Mouse (Mus musculus): ENCODE data around the gene Uba7.
A peak's percentile ranks its signal among the peaks of the same experiment; 100 is the strongest.

Uba7 gene

DNA sequence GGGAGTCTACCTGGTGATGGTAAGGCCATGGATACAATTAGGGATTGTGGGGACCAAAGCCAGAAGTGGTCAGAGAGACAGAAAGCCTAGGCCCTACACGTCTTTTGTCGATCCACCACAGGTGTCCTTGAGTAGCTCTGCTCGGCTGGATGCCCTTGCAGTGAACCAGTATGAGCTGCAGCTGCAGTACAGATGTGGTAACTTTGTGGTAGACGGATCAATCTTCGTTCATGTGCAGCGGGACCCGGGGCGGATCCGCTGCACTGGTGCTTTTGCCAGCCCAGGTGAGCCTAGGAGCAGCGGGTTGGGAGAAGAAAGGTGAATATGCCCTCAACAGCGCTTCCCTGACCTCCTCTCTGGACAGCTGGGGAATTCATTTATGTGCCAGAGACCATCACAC lies 17.7 kb downstream of the Uba7 start:
- no peak for DNase-seq (ENCODE audit: low read depth, low spot score)

DNA sequence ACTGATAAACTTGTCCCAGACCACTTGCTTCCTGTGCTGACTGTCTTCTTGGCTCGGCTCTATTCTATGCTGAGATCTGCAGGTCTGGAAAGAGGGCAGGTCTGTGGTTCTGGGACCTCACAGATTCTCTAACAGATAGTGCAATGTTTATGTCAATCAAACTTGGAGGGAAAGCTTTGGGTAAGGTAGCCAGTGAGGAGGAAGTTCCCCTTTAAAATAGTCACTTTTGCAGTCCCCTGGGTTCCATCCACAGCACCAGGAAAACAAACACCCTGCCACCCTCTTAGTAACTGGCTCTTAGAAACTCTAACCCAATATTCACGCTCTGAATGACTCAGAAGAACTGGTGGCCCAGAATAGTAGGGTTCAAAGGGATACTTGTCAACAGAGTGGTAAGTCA lies 19.2 kb downstream of the Uba7 start:
- DNase-seq (ENCODE audit: low read depth, low spot score), result no peak

DNA sequence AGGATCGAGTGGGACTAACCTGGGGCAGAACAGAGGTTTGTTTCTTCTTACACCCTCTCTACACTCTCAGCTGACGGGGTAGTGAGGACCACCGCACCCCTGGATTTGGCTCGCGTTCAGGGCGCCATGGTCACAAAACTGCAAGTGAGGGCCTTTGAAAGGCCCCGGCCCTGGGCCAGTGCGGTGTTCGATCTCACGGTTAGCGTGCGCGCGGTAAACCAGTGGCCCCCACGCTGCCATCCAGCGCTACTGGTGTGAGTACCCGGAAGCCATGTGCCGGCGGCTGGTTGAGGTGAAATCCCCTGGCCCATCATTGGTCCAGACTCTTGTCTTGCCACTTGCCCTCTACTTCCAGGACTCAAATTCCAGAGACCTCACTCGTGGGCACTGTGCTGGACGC lies 20.2 kb downstream of the Uba7 start:
- no peak for DNase-seq (ENCODE audit: low read depth, low spot score)

DNA sequence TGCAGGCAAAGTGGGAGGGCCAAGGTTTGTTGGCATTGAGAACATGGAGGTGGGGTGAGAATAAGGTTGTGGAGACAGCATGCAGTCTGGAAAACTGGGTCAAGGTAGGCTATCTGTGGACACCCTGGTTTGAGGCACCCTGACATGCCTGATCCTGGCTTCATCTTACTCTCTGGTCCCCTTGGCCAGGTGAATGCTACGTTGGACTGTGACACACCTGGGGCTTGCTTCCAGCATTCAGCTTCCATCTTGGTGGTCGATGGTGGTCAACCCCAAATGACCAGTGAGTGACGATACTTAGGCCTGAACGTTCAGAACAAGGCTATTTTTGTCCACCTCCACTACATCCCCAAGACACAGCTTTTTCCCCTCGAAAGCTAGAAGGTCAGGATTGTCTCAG lies 20.7 kb downstream of the Uba7 start, which contains the start of gene Gm20662:
Gene Gm20662, plus strand, starts transcription at position 301 of the 400 bp plus-strand sequence.
- DNase-seq (ENCODE audit: low read depth, low spot score), result no peak

DNA sequence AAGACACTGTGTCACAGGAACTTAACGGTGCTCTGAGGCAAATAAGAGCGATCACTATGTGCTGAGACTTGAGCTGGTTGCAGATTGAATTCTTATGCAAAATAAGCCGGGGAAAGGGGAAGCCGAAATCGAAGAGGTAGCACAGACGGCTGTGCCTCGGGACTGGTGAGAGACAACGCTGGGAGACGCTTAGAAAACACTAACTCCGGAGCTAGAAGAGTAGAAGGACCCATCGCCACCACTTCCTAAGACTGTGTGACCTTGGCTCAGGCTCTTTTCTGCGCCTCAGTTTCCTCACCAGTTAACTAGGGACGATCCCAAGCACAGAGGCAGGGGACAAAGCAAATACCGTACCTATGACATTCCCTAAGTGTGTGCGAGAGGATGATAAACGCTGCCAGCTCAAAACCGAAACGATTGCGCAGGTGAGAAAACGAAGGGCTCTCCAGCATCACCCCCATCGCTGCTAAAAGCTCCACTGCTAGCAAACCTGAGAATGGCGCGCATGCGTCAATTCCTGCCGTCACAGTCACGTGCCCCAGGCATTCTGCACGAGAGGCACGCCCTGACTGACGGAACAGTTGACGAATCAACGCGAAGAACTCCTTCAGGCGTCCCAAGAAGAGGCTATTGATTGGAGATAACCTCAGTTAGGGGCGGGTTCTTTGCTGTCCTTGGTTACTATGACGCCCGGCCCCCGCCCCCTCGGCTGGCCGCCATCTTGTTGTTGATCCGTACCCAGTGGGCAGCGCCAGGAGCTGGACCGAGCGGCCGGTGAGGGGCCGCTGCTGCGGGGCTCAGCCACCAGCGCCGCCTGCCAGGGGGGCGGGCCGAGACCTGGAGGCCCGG lies 26.8 kb downstream of the Uba7 start, which contains the start of gene Ip6k1:
Gene Ip6k1, plus strand, starts transcription at position 580 of the 849 bp plus-strand sequence.
- peak; percentile 100 for DNase-seq (ENCODE audit: low read depth, low spot score)

DNA sequence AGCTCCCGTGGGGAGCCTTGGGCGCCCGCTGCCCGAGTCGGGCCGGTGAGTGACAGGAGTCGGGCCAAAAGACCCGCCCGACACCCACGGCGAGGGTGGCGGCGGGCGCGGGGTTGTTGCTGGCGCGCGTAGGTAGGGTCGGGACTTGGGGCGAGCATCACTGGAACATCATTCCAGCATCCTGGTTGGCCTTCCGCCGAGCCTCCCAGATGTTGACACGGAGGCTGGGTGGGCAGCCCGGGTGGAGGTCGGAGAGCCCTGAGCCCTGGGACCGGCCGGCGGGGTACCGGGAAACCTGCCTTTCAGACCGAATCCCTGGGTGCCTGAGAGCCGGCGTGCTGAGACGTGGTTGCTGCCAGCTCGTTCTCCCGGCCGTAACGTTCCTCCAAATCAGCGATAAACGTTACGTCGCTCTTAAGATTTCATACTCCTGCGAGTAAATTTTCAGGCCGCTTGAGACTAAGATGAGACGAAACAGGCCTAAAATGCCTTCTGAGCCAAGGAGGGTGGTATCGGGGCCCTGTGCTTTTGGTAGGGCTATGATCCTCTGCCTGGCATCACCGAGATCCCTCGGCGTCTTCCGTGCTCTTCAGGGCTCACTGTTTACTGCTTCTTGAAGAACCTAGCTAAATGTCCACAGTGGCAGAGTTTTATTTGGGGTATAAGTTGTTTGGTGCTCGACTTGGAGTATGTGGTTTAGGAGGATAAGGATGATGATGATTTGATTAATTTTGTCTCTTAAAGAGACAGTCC lies 27.6 kb downstream of the Uba7 start:
- DNase-seq (ENCODE audit: low read depth, low spot score), result no peak

DNA sequence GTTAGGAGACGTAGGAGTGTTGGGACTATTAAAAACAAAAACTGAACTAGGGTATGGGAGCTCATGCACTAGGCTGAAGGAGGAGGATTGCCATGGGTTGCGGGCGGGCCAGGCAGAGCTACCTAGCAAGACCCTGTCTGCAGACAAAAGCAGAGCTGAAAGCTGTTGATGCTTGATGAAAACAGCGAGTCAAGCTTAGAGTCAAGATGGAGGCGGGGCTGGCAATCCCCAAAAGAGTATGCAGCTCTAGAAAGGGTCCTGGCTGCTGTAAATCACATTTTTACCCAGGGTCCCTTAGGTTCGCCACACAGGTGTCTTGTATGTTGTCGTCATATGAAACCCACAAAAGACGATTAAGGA lies 28.2 kb downstream of the Uba7 start:
- peak; percentile 33 for DNase-seq (ENCODE audit: low read depth, low spot score)

DNA sequence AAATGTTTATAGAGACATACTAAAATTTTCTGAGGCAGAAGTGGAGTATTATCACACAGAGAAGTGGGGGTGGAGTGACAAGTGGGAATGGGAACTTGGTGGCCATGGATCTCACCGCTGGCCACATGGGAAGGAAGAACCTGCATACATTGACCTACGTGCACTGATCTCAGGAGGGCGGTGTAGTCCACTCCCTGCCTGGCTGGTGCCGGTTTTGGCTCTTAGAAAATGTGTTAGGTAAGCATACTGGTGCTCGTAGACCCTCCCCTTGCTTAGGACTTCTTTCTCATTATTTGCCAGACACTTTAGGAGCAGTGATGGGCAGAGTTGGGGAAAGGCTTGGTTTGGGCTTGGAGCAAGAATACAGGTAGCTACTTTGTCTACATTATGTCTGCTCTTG lies 32.7 kb downstream of the Uba7 start:
- DNase-seq (ENCODE audit: low read depth, low spot score), result peak; percentile 32

DNA sequence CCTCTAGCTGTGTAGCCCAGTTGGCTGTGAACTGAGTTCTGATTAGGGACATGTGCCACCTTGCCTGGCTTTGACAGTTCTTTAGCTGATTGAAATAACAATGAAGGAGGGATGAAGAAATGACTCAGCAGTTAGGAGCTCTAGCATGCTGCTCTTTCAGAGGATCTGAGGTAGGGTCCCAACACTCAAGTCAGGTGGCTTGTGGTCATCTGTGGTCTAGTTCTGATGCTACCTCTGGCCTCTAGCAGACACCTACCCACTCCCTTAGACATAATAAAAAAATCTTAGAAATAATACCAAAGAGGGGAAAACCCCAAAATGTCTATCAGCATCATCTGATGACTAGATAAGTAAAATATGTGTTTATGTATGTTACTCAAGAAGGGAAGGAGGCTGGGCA lies 35.1 kb downstream of the Uba7 start:
- DNase-seq (ENCODE audit: low read depth, low spot score), result peak; percentile 36

DNA sequence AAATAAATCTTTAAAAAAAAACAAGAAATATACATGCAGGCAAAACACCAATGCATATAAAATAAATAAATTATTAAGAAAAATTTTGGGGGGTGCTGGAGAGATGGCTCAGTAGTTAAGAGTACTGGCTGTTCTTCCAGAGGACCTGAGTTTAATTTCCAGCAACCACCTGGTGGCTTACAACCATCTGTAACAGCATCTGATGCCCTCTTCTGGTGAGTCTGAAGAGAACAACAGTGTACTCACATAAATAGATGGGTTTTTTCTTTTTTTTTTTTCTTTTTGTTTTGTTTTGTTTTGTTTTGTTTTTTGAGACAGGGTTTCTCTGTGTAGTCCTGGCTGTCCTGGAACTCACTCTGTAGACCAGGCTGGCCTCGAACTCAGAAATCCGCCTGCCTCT lies 38.3 kb downstream of the Uba7 start:
- DNase-seq (ENCODE audit: low read depth, low spot score), result peak; percentile 70

DNA sequence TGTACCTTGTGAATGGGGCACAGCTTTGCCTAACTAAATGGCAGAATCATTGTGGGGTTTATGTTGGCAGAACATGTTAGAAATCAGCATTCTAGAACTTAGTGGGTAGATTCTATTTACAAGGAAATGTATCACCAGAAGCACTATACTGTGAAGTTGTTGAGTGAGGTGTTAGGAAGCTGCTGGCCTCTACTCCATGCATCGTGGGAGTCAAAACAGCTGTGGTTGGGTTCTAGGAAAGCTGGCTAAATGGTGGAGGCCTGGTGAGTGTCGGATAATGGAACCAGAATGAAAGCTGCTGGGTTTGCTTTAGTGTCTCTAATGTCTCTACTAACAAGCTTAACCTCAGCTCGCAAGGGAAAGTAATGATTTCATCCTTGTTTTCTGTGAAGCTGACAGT lies 41.8 kb downstream of the Uba7 start:
- no peak for DNase-seq (ENCODE audit: low read depth, low spot score)

DNA sequence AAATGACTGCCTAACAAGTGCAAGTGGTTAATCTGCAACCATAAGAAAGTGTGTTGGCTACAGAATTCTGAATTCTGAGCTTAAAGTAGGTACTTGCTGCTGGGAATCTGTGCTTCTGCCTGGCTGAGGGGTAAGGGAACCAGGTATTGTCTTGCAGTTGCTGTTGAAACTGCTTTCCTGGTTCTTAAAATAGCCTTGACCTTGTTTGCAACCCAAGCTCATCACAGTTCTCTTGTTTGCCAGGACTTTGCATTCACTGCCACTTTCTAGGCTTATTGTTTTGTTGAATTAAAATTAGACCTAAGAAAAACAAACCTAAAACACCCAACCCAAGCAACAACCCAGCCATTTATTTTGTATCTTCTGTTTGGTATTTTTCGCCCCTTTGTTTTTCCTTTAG lies 45.4 kb downstream of the Uba7 start:
- no peak for DNase-seq (ENCODE audit: low read depth, low spot score)

DNA sequence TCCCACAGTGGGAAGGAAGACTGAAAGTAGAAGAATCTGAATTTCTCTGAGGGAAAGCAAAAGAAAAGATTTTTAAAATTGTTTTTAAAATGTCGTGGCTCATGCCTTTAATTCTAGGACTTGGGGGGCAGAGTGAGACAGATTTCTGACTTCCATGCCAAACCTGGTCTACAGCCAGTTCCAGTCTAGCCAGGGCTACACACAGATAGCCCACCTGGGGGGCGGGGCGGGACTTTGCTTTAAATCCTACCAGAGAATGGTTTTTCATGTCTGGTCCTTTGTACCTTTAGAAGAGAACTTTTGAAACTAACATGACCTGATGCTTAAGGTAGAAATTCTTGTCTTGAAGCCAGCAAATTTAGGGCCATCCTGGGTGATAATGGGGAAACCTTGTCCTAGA lies 47.9 kb downstream of the Uba7 start:
- no peak for DNase-seq (ENCODE audit: low read depth, low spot score)

DNA sequence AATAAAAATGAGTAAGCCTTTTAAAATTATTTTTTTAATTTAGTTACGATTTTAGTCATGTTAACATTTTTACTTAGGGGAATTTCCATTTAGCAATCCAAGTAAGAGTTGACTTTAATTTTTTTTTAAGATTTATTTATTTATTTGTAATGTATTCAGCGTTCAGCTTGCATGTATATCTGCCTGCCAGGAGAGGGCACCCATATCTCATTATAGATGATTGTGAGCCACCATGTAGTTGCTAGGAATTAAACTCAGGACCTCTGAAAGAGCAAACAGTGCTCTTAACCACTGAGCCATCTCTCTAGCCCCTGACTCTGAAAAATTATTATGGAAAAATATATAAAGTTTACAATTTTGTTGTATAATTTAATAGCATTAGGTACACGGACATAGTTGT lies 51.3 kb downstream of the Uba7 start:
- no peak for DNase-seq (ENCODE audit: low read depth, low spot score)

DNA sequence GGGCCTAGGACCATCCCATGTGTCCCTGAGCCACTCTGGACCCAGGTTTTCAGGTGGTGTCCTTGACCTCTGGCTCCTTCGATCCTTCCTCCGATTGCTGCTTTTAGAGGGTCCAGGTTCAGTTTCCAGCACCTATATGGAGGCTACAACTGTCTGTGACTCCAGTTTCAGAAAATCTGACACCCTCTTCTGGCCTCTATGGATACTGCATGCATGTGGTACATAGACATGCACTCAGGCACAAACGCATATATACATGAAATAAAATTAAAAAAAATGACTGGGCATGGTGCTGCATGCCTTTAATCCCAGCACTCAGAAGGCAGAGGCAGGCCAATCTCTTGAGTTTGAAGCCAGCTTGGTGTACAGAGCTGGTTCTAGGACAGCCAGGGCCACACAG lies 52.6 kb downstream of the Uba7 start:
- peak; percentile 62 for DNase-seq (ENCODE audit: low read depth, low spot score)

DNA sequence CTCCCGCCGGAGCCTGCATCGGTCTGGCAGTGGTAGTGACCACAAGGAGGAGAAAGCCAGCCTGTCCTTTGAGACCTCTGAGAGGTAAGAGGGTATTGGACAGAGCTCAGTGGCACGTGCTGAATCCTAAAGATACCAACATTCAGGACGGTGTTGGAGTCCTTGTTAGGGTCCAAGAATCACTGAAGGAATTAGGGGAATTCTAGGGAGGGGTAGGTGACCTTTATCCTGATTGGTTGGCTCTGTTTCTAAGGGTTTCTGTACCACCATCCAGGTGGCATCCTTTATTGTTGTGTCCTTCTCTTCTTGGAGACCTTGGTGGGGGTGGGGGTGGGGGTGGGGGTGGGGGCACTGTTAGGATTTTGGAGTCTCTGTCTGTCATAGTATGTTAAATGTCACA lies 56.8 kb downstream of the Uba7 start:
- DNase-seq (ENCODE audit: low read depth, low spot score), result peak; percentile 92
